Mouse (Mus musculus) WW6 (cell line): ENCODE measurements around the gene C7.
"Not testable (repeated sequence)": the region's sequence is repeated elsewhere in the genome, so short reads cannot be mapped to it uniquely, and the experiment has no call there.

Experiments
- DNase-seq: peaks from one replicate; pipeline ENCODE4 v3.0.0-alpha.2; 2013; ENCODE audit warnings: low read depth, low spot score

The C7 gene

DNA sequence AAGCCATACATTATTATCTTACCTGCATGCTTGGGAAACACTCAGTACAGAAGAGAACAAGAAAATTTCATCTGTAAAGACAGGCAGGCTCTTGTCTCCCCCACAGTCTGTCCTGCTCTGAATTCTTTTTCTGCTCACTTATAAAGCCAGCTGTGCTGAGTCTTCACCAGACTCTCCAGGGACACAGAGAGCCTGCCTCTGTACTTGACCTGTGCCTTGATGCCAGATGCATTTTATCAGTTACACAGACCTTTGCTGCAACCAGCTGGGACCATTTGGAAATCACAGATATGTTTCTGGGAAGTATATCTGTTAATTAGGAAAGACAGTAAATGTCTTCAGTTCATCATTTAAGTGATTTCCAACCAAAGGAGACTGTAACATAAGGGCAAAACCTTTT is at the start of gene C7:
Gene C7 (minus strand): TSS at position 106 of the 400 bp plus-strand sequence.
- no peak for DNase-seq

DNA sequence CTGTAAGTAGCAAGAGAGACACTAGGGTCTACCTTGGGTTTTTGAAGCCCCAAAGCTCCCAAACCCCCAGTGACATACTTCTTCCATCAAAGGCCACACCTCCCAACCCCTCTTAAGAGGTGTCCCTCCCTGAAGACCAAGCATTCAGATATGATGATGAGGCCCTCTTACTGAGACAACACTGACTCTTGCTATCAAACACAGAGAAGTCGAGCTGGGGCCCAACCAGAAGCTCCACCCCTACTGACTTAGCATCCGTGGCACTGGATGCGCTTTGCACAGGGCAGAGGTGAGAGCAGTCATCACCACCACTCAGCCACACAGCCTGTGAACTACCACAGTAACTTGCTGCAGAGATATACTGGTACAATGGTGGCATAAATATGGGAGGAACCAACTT is 49.1 kb upstream of the C7 start:
- no peak for DNase-seq

DNA sequence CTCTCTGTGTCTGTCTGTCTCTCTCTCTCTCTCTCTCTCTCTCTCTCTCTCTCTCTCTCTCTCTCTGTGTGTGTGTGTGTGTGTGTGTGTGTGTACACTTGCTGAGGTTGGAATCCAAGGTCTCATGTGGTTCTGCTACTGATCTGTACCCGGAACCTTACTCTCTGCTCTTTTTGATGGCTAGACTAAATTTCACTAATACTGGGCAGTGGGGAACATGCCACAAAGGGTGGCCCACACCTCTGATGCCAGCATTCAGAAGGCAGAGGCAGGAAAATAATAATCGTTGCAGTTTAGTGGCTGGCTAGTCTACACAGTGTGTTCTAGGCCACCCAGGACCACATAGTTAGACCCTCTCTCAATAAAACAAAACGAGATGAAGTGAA is 45.1 kb upstream of the C7 start:
- DNase-seq, result no peak

DNA sequence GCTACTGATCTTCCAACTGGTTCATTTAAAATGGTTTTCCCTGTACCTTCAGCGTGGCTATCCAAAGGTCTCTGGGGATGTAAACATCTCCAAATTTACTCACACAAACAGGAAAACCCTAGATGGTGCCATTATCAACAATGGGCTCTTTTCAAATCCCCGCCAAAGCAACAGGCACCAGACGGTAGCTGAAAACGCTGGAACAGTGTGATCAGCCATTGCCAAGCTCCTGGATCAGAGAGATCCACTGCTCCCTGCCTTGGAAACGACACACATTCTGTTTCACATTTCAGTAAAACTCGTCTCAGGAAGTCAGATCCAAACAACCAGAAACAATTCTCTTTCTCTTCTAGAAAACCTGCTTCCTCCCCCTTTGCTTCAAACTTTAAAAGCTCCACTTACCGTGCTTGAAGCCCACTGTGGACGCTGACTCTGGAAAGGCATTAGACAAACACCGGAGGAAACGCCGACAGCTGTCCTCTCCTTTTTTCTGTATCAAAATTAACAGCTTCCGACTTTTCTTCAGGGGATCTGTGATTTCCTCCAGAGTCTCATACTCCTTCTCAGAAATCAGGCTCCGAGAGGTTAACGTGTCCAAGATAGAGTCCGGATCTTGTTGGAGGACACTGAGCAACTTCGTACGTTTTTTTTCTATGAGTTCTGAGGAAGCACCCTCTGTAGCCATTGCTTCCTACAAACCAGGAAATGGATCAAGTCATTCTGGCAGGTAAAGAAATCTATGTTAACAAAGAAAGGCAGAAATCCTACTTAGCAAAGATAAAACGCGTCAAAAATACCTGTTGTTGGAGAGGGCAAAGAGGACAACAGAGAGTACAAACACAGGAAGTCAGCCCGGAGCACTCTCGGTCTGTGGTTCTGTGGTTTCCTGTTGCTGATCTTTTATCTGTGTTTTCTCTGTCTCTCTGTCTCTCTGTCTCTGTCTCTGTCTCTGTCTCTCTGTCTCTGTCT is 44.4 kb upstream of the C7 start, which contains the start of gene Card6:
Gene Card6 (minus strand): TSS at position 854 of the 969 bp plus-strand sequence.
- DNase-seq, result no peak

DNA sequence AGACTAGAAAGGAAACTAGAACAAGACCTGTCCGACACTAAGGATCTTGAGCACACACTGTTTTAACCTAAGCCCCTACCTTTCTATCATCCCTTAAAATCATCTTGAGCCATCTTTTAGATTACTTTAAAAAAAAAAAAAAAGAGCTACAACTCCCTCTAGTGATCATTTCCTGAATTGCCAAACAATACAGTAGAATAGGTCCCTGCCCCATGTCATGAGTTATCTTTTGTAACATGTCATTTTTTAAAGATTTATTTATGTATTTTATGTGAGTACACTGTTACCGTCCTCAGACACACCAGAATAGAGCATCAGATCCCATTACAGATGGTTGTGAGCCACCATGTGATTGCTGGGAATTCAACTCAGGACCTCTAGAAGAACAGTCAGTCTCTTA is 42.8 kb upstream of the C7 start:
- no peak for DNase-seq

DNA sequence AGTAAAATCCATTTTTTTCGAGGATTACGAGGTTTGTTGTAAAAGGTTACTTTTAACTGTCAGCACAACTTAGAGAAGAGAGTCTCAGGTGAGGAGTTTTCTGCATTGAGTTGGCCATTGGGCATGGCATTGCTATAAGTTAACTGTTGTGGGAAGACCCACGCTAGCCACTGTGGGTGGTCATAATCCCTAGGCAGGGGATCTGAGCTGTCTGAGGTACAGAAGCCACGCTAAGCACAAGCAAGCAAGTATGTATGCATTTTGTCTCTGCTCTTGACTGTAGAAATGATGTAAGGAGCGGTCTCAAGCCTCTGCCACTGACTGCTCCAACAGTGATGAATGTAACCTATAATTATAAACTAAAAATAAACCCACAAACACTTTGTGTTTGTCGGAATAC is 42.4 kb upstream of the C7 start:
- no peak for DNase-seq

DNA sequence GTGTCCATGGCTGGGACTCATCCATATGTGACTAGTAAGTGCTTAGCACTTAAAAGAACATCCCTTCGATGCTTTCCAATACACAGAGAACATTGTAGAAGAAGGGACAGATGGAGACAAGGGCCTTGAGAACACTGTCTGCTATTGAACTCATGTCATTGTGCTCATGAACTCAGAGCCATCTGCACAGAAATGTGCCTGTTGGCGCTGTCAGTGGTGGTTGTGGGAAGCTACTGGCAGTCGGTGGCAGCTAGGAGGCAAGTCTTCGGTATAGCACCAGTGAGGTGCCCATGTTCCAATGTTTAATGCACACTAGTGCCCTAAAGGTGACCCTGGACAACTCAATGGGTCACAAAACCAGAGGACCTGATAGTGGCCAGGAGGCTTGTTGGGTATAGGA is 38.8 kb upstream of the C7 start:
- no peak for DNase-seq

DNA sequence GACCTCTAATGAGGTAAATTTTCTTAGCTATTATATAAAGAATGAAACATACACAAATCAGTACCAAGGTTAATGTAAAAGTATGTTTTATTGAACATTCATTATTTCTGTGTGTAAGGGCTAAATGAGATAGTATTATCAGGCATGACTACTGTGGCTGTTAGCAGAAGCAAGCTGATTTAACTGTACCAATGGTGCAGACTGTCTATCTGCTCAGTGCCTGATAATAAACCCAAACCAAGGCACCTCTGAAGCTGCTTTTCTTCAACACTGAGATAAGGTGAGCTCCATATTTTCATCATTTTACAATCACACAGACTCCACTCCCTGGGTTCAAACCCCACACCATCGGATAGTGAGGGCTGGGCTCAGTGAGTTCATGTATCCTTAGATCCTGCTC is 33.8 kb upstream of the C7 start:
- no peak for DNase-seq

DNA sequence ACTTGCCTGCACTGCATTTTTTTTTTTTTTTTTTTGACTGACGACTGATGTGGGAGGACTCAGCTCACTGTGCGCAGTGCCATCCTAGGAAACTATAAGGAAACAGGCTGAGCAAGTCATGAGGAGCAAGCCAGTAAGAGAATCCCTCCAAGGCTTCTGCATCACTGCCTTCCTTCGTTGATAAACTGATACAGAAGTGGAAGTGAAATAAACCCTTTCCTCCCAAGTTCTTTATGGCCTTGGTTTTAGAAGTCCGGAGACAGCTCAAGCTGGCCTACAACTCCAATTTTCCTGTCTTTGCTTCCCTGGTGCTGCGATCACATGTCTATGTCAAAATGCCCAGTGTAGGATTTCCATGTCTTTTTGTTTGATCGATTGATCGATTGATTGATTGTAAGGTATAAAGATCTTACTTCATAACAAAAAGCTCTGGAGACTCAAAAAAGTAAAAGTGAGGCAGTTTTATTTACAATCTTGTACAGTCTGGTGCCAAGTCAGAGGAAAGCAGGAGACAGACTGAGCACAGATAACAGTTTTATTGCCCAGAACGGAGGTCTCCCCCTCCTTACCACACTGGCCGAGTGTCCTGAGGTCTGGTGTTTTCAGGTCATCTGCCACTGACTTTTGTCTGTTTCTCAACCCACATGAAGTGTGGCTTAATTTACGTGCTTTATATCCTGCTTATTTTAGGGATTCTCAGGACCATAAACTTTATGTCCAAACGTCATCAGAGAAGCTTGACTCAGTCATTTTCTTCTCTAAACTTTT is 32.2 kb upstream of the C7 start:
- DNase-seq, result no peak

DNA sequence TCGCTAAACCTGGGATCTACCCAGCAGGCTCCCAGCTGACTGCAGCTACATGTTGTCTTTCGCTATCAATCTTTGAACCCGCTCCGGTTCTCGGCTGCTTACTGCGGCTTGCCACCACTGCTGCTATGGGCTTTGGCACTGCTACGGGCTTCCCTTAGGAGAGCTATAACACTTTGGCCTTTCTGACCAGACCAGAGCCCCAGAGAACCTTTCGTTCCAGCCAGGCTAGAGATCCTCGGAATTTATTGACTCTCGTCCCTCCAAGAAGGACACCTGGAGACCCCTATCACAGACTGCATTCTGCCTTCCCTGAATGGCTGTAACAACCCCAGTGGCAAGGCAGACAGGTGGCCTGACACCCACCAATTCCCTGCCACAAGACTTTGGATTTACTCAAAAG is 26.6 kb upstream of the C7 start:
- no peak for DNase-seq

DNA sequence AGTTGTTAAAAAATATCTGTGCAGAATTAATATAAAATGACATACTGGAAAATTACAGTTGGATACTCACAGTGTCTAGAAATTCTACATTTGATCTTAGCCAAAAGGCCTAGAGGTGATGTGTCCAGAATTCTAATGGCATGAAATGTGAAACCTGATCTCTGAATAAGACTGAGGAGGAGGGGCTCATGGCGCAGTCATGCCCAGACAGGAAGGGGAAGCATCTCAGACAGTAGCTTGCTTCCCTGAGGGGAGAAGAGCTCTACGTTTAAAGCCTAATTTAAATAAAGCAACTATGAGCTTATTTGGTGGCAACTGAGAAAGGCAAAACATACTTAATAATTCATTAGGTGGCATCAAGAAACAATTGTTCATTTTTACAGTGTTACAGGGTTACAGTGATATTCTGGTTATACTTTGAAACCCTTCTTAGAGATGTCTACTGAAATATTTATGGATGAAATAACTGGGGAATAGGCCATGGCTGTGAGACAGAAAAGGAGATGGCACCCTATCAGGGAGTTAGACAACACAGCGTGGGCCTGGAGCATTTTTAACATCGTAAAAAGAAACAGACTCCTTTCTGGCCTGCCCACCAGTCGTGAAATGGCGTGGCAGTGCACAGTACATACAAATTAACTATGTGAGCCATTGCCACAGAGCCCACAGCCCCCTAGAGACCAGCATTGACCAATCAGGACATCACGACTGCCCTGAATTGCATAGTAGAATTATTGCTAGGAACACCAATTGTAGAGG is 25.5 kb upstream of the C7 start:
- DNase-seq, result no peak

DNA sequence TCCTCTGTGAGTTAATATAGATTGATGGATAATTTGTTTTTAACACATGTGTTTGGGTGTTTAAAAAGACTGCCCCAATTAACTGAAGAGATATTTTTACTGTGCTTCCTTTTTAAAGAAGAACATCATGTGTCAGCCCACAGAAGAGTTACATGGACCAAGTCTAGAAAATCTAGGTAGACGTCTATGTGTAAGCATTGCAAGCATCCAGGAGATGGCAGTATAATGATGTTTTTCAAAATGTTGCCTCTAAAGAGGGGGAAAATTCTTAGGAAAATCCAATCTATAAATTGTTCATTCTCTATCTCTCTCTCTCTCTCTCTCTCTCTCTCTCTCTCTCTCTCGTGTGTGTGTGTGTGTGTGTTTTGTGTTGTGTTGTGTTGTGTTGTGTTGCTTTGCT is 22.6 kb upstream of the C7 start:
- DNase-seq, result no peak

DNA sequence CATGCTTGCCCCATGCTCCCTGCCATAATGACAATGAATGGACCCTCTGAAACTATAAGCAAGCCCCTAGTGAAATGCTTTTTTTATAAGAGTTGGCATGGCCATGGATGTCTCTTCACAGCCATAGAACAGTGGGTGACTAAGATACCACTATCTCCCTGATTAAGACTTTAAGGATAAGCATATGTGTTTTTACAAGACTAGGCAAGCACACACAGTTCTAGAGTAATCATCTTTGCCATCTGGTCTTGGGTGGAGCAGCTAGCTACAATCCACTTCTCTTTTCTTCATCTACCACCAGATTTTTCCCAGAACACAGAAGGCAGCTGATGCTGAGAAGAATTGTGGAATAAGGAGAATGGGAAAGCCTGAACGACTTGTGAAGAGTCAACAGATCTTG is 17.7 kb upstream of the C7 start:
- DNase-seq, result no peak

DNA sequence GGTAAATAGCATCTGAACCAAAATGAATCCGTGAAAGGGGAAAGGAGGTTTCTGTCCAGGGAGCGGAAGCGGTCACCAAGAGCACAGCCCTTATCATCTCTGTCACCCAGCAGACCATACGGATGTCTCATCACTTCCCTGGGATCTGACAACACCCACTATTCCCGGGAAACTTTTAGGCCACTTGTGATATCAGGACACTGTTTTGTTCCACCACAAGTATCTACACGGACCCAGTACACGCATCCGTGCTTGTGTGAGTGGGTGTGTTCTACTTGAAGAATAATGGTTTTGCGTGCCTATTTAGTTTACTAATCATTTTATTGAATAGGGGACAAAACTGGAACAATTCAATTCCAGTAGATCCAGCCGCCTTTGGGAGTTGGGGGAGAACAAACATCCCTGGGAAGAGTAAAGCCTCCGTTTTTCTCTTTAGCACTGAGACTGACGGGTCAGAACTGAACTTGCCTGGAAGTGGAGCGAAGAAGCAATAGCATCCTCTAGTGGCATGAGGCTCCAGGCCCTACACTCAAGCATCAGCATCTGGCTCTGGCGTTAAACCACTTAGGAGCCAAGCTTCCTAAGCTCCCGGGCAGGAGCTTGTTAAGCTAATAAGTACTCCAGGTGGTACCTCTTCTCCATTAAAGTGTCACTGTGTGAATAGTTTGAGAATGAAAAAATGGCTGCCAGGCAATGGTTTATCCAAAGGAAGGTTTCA is 5.4 kb upstream of the C7 start:
- DNase-seq, result no peak

DNA sequence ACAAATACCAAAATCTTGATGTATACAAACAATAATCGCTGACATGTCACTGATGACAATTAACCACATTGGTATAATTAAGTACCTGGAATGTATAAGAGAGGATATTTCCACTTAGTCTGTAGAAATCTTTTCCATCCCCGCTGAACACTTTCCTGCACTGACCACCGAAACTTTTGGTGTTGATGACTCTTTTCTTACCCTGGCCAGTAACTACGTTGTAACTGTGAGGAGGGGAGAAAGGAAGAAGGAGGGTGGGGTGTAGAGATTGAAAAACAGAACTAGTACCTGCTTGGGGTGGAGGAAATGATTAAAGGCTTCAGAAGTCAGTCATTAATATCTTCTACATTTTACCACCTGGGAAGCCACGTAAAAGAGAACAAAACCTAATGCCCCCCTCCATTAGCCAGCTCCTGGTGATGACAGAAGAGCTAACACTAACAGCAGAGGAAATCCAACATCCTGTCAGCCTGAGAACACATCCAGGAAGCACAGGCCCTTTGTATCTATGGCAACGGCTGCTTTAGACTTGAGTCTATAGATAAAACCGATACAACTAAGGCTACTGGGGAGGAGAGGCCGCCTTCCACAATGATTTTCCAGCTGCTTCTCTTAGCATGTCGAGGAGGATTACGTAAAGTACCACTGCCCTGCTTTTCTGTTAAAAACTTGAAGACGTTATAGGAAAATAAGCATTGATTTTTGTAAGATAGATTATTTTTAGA is 17.8 kb downstream of the C7 start:
- DNase-seq, result no peak

DNA sequence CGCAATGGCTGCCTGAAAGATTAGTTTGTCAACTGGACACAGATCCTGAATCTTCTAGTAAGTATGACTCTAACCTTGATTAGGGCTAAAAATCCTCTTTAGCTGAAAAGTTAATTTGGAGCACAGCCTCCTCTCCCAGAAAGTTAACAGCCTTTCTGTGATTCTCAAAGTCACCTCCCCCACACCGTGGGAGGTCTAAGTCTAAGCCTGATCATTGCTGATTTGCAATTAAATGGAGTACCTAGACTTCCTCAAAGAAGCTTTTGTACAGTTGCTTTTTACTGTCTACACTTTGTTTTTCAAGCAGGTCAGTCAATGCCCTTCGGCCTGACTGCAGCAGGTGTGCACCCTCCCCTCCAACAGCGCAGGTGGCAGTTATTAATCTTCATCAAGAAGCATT is 34.3 kb downstream of the C7 start:
- DNase-seq, result no peak

DNA sequence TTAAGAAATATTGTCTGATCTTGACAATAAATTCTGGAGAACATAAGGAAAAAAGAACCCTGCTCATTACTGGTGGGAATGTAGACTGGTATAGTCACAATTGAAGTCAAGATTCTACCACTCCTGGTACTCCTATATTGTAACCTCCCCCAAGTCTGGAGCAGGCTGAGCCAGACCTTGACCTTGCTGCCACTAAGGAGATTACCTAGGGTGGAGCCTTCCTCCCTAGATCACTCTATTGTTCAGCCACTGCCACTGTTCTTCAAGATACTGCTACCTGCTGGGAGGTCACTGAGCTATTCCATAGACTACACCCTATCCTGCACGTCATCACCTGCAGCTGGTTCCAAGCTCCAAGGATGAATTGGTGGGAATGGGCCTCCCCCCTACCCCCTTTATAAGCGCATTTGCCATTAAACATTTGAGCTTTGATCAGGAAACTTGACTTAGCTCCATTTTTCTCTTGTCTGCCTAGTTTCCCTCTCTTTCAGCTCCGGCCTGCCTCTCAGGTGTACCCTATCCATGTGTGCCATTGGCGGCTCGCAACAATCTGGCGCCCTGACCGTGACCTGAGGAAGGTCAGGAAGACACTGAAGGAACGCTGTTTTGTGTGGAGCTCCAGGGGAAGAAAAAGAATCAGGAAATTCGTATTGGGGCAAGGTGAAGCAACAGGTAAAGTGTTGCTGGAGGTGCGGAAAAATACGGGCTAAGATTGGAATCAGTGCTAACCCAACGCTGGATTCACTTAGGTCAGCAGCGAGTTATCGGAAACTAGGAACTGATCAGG is 39.9 kb downstream of the C7 start:
- not testable (repeated sequence) for DNase-seq

DNA sequence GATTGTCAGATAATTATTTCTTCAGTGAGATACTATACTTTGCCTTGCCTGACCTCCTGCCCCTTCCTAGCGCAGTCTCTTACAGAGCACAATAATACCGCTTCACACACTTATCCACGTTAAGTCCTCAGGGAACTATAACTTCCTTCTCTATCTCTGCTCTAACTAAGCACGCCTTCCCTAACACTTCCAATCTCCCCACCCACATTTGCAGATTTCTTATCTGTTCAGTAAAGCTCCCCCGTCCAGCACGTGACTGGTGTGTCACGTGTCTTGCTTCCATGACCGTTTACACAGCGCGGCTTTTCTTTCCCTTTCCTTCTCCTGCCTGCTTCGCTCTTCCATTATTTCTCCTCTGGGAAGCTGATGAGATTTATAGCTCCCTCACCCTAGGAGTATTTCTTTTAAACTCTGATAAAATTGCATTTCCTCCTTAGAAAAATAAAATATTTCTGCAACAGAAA is 53.9 kb downstream of the C7 start:
- DNase-seq, result no peak

DNA sequence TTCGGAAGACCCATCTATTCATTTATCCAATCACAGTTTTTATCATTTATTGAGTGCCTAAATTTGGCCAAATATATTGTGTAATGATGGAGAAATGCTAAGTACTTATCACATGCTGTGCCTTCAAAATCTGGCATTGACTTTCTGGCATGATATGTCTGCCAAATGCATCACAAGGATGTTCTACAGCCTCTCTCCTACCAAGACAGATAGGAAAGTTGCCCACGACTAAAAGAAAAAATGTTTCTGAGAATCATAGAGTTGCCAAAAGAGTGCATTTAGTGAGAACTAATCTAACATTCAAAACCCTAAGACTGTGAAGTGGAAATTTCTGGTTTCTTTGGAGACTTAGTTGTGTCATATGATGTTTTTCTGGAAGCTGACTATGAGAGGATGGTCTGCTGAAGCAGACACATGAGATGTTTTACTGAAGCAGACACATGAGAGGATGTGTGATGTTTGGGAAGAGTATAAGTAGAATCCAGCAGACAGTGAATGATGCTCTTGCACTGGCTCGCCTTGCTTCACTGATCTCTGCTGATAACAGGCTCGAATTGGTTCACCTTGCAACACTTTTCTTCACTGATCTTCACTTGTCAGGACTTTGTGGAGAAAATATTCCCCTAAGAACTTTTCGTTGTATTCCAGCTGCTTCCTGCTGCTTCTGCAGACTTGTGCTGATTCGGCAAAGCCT is 59.9 kb downstream of the C7 start:
- DNase-seq, result no peak
